Mouse (Mus musculus): ENCODE measurements at regions not wholly inside any gene's neighbourhood (a gene's known extent, or its start where the extent isn't known, plus 50 kb on each side); places are given as distances from the start of the nearest gene placed in this dataset.

DNA sequence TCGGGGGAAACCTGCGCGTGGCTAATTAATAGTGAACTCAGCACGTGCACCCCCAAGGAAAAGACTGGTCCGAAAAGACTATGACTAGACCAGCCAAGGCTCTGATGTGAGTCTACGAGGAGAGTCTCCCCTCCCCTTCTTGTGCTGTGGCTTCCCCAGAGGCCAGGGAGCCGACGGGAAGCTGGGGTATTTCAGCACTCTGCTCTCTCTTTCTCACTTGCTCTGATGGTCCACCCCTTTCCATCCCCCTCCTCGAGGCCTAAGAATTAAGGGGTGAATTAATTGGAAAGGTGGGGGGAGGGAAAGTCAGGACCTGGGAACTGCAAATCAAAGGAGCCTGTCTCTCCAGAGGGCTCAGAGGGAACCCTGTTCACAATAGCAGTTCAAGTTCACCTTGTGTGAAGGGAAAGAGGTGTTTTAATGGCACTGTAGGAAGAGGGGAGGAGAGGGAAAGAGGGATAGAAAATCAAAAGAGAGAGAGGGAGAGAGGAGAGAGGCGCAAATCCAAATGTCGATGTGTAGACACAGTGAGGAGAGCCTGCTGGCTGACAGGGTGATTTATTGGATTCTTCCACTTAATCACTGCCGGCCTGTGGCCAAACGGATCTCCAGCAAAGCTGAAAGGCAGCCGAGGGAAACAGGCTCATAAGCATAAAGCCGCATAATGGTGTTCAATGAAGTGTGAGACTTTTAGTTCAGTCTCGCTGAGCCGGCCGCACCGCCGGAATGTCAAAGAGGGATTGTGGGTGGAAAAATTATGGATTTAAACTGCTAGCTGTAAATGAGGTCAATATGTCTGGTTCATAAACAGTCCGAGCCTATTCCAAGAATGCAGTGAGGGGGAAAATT is 292.6 kb upstream of the Tle4 start:
- Histone ChIP-seq H3K9me3 (no peaks in the 10 kb centered on the region), H3K27me3 (peaks cover 23% of the 10 kb centered on the region; the same call in 1 of the 2 replicates), H3K36me3 (no peaks in the 10 kb centered on the region), H3K4me2 (peak overlapping the region; percentile 42), H3K27ac (0 out of 2 replicates have a peak overlapping the region, but pooled peaks have one; percentile 28), H3K9ac (no peak overlapping the region), H3K4me3 (peak overlapping the region; percentile 21), H3K4me1 (peaks cover 12% of the 10 kb centered on the region)
- WGBS, result 6% methylated on average over 21 of the region's 21 CpGs
- ATAC-seq (ENCODE audit: insufficient number of reproducible peaks, low FRiP score, low TSS enrichment, low read depth), result peak; percentile 84

DNA sequence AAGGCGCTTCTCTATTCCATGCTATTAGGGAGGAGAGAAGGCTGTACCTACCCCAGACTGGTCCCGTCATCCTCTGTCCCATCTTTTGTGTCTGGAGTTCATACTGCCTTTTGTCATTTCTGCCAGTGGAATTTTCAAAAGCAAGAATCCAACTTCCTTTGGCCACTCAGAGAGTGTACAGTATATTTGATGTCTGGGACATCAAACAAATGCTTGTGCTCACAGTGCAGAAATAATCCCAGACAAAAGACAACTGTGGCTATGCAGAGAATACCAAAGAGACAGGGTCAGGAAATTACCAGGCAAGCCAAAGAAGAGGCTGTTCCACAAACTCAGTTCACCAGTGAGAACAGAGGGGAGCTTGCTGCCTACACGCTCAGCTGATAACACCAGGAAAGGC is 291.9 kb upstream of the Tle4 start:
- Histone ChIP-seq H3K9me3 (no peaks in the 10 kb centered on the region), H3K36me3 (no peaks in the 10 kb centered on the region), H3K4me2 (peak overlapping the region; percentile 42; the same call in 1 of the 2 replicates), H3K9ac (no peak overlapping the region), H3K27ac (no peak overlapping the region), H3K4me3 (no peak overlapping the region), H3K4me1 (peaks cover 12% of the 10 kb centered on the region), H3K27me3 (peaks cover 23% of the 10 kb centered on the region; the same call in 1 of the 2 replicates)
- 62% methylated on average over 3 of the region's 3 CpGs for WGBS
- no peak for ATAC-seq (ENCODE audit: insufficient number of reproducible peaks, low FRiP score, low TSS enrichment, low read depth)

GRCm38 (mm10) chr19:14883707-14884421 is 286.0 kb upstream of the Tle4 start:
- no peaks in the 10 kb centered on the region for H3K9me3 ChIP-seq
- H3K4me3 ChIP-seq, result no peak overlapping the region
- H3K27me3 ChIP-seq, result peaks cover 13% of the 10 kb centered on the region; the same call in 1 of the 2 replicates
- 38% methylated on average over 8 of the region's 8 CpGs for WGBS
- no peak overlapping the region for H3K9ac ChIP-seq
- no peak overlapping the region for H3K27ac ChIP-seq
- no peaks in the 10 kb centered on the region for H3K36me3 ChIP-seq
- ATAC-seq (ENCODE audit: insufficient number of reproducible peaks, low FRiP score, low TSS enrichment, low read depth), result no peak
- no peaks in the 10 kb centered on the region for H3K4me1 ChIP-seq
- H3K4me2 ChIP-seq, result no peak overlapping the region

DNA sequence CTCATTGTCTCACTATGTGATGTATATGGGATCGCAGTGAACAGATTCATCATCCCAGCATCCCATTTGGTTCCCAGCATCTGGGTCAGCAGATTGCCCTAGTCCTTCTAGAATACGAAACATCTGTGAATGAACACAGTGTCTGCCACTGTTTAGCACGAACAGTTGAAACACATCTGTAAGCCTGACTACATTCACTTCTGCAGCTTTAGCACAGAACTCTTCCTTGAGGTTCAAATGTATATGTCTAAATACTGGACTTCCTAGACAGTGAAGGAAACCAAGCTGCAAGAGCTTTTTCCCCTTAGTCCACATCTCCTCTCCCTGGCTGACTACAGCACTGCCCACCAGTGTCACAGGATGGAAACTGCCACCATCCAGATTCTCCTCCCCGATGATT is 283.0 kb upstream of the Tle4 start:
- no peaks in the 10 kb centered on the region for H3K9me3 ChIP-seq
- no peak overlapping the region for H3K27ac ChIP-seq
- no peak overlapping the region for H3K4me2 ChIP-seq
- H3K27me3 ChIP-seq, result no peaks in the 10 kb centered on the region
- H3K36me3 ChIP-seq, result no peaks in the 10 kb centered on the region
- H3K4me1 ChIP-seq, result no peaks in the 10 kb centered on the region
- 76% methylated on average over 4 of the region's 4 CpGs for WGBS
- no peak for ATAC-seq (ENCODE audit: insufficient number of reproducible peaks, low FRiP score, low TSS enrichment, low read depth)
- H3K4me3 ChIP-seq, result no peak overlapping the region
- H3K9ac ChIP-seq, result no peak overlapping the region

- H3K4me2 ChIP-seq, result no peak overlapping the region
- H3K9ac ChIP-seq, result no peak overlapping the region
- no peaks in the 10 kb centered on the region for H3K9me3 ChIP-seq
- ATAC-seq (ENCODE audit: insufficient number of reproducible peaks, low FRiP score, low TSS enrichment, low read depth), result no peak
- no peaks in the 10 kb centered on the region; the same call in 1 of the 2 replicates for H3K27me3 ChIP-seq
- H3K27ac ChIP-seq, result no peak overlapping the region
- WGBS, result 79% methylated on average over 1 of the region's 1 CpGs
- 0 out of 2 replicates have a peak, but pooled peaks cover 2% of the 10 kb centered on the region for H3K4me1 ChIP-seq
- no peak overlapping the region for H3K4me3 ChIP-seq
- no peaks in the 10 kb centered on the region for H3K36me3 ChIP-seq
These were observed 276.1 kb upstream of the Tle4 start for GRCm38 (mm10) chr19:14873986-14874385.

DNA sequence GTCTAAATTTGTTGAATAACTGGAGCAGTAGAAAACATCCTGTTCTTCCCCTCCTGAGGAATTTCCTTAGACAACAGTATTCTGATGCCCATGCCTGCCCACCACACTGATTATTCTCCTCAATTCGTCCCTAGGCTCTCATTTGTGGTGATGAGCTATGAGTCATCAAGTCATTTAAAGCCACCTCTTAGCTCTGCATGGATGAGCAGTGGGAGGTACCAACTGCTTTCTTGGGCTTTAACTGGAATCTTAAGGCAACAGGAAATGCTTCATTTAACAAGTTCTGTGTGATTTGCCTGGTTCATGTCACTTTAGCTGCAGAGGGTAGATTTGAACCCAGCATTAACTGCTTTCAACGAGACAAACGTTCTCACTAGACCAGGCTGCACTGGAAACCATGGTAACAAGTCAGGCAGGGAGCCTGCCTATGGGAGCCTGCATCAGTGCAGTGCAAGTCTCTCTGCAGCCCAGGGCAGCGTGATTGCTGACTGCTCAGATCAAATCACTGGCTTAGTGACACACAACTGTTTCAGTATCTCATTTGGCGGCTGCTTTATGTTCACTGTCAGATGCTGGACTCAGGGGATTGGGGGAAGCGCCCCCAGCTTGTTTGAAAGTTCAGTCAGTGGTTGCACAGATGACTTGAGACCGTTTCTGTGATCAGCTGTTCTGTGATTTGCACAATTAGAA is 273.5 kb upstream of the Tle4 start:
- Histone ChIP-seq H3K4me1 (0 out of 2 replicates have a peak, but pooled peaks cover 2% of the 10 kb centered on the region), H3K36me3 (no peaks in the 10 kb centered on the region), H3K4me3 (no peak overlapping the region), H3K4me2 (no peak overlapping the region), H3K9ac (no peak overlapping the region), H3K27ac (no peak overlapping the region), H3K27me3 (no peaks in the 10 kb centered on the region; the same call in 1 of the 2 replicates), H3K9me3 (no peaks in the 10 kb centered on the region)
- WGBS, result 14% methylated on average over 7 of the region's 7 CpGs
- ATAC-seq (ENCODE audit: insufficient number of reproducible peaks, low FRiP score, low TSS enrichment, low read depth), result no peak

GRCm38 (mm10) chr19:14862654-14863468 is 265.0 kb upstream of the Tle4 start:
- 31% methylated on average over 13 of the region's 13 CpGs for WGBS
- ATAC-seq (ENCODE audit: insufficient number of reproducible peaks, low FRiP score, low TSS enrichment, low read depth), result peak; percentile 48; the same call in 1 of the 2 replicates

GRCm38 (mm10) chr19:14855036-14855435 is 257.2 kb upstream of the Tle4 start:
- Histone ChIP-seq H3K27me3 (no peaks in the 10 kb centered on the region), H3K36me3 (no peaks in the 10 kb centered on the region), H3K27ac (no peak overlapping the region), H3K9ac (no peak overlapping the region), H3K4me1 (no peaks in the 10 kb centered on the region), H3K4me3 (no peak overlapping the region), H3K4me2 (no peak overlapping the region), H3K9me3 (no peaks in the 10 kb centered on the region)
- 47% methylated on average over 2 of the region's 2 CpGs for WGBS
- no peak for ATAC-seq (ENCODE audit: insufficient number of reproducible peaks, low FRiP score, low TSS enrichment, low read depth)

More at GRCm38 (mm10) chr19:14862654-14863468, 265.0 kb upstream of the Tle4 start:
- Histone ChIP-seq H3K9me3 (no peaks in the 10 kb centered on the region), H3K36me3 (no peaks in the 10 kb centered on the region), H3K4me2 (no peak overlapping the region), H3K4me1 (peaks cover 17% of the 10 kb centered on the region), H3K9ac (no peak overlapping the region), H3K27me3 (no peaks in the 10 kb centered on the region), H3K4me3 (no peak overlapping the region), H3K27ac (no peak overlapping the region)

- H3K9me3 ChIP-seq, result no peaks in the 10 kb centered on the region
- H3K4me3 ChIP-seq, result no peak overlapping the region
- H3K27ac ChIP-seq, result no peak overlapping the region
- ATAC-seq (ENCODE audit: insufficient number of reproducible peaks, low FRiP score, low TSS enrichment, low read depth), result no peak
- H3K4me2 ChIP-seq, result no peak overlapping the region
- 37% methylated on average over 4 of the region's 4 CpGs for WGBS
- H3K9ac ChIP-seq, result no peak overlapping the region
- H3K36me3 ChIP-seq, result no peaks in the 10 kb centered on the region
- no peaks in the 10 kb centered on the region for H3K4me1 ChIP-seq
- H3K27me3 ChIP-seq, result no peaks in the 10 kb centered on the region
These were observed 255.6 kb upstream of the Tle4 start for GRCm38 (mm10) chr19:14853416-14853815.

DNA sequence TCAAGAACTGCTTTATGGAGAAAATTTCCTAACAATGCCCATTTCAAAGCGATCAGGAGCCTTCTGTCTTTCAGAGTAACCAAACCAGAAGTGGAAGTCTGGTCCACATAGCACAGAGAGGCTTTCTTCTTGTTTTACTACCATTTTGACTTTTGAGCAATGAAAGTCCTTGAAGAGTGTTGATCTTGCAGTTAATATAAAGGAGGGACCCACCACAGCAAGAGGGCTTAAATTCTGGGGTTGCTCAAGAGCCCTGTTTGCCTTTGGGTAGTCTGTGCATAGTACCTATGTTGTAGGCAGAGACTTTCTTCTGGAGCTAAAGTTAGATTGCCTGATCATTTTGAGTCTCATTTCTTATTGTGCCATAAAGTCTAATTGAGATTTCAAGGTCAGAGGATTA is 251.7 kb upstream of the Tle4 start:
- no peak overlapping the region for H3K4me3 ChIP-seq
- no peaks in the 10 kb centered on the region for H3K9me3 ChIP-seq
- no peaks in the 10 kb centered on the region for H3K27me3 ChIP-seq
- H3K9ac ChIP-seq, result no peak overlapping the region
- H3K4me2 ChIP-seq, result no peak overlapping the region
- WGBS, result 60% methylated on average over 1 of the region's 1 CpGs
- no peak for ATAC-seq (ENCODE audit: insufficient number of reproducible peaks, low FRiP score, low TSS enrichment, low read depth)
- no peaks in the 10 kb centered on the region; the same call in 1 of the 2 replicates for H3K4me1 ChIP-seq
- H3K36me3 ChIP-seq, result no peaks in the 10 kb centered on the region
- no peak overlapping the region for H3K27ac ChIP-seq

DNA sequence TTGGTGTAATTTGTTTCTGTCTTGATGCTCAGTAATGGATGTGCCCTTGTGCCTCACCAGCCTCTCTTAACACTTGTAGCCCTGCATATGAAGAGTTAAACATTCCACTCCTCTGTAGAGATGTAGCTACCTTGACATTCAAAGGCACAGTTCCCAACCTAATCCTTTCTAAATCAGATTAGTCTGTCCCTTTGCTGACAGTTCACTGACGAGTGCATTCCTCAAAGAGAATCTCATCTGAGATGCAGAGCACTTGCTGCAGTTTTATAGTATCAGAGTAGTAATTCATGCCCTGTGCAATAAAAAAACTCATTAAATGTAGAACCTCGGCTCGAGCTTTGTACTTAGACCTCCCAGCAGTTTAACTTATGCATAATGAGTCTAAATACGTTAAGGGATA is 249.3 kb upstream of the Tle4 start:
- no peaks in the 10 kb centered on the region for H3K9me3 ChIP-seq
- no peaks in the 10 kb centered on the region for H3K36me3 ChIP-seq
- no peak overlapping the region for H3K9ac ChIP-seq
- WGBS, result 23% methylated on average over 4 of the region's 4 CpGs
- no peak overlapping the region for H3K4me3 ChIP-seq
- no peak for ATAC-seq (ENCODE audit: insufficient number of reproducible peaks, low FRiP score, low TSS enrichment, low read depth)
- no peak overlapping the region for H3K4me2 ChIP-seq
- no peak overlapping the region for H3K27ac ChIP-seq
- no peaks in the 10 kb centered on the region for H3K27me3 ChIP-seq
- no peaks in the 10 kb centered on the region; the same call in 1 of the 2 replicates for H3K4me1 ChIP-seq

All from limb, embryonic 15.5 days (tissue).